Mouse (Mus musculus) midbrain, embryonic 14.5 days (tissue): Measurements from ENCODE around the gene Os9. TPM values are rescaled to one million over a fixed set of nuclear protein-coding genes. Genes with fewer than 3 reads are reported as not detected.

Experiments
- ATAC-seq: fragments of 200-750 bp; cut with Nextera tagmentation; 2 replicates; pipeline ENCODE4 v1.8.0; 2017; ENCODE audit warnings: moderate number of reproducible peaks, moderate library complexity; ENCODE audit not compliant: low FRiP score, low TSS enrichment
- DNase-seq: peaks from one replicate; pipeline ENCODE4 v3.0.0-alpha.2; 2015
- H3K27ac ChIP-seq: fragments of 300-500 bp; sonication (generic); replicated peaks from 2 replicates; pipeline ENCODE4 v1.5.1; 2014; ENCODE audit warnings: mild to moderate bottlenecking, low read depth, low read length, moderate library complexity
- H3K27me3 ChIP-seq: fragments of 300-500 bp; sonication (generic); 2 replicates; pipeline ENCODE4 v1.6.1; 2014; ENCODE audit warnings: low read length, control low read depth, mixed read lengths; ENCODE audit not compliant: control insufficient read depth, insufficient read depth
- H3K36me3 ChIP-seq: fragments of 300-500 bp; sonication (generic); 2 replicates; pipeline ENCODE4 v1.6.1; 2014; ENCODE audit warnings: low read length, control low read depth; ENCODE audit not compliant: control insufficient read depth, insufficient read depth
- H3K4me1 ChIP-seq: fragments of 300-500 bp; sonication (generic); 2 replicates; pipeline ENCODE4 v1.6.1; 2014; ENCODE audit warnings: mild to moderate bottlenecking, antibody characterized with exemption, low read length, control low read depth; ENCODE audit not compliant: control insufficient read depth, insufficient read depth
- H3K4me2 ChIP-seq: fragments of 300-500 bp; sonication (generic); 2 replicates; pipeline ENCODE4 v1.6.1; 2014; ENCODE audit warnings: mild to moderate bottlenecking, low read length, moderate library complexity
- H3K4me3 ChIP-seq: fragments of 300-500 bp; sonication (generic); replicated peaks from 2 replicates; pipeline ENCODE4 v1.5.1; 2014; ENCODE audit warnings: low read depth, low read length
- H3K9ac ChIP-seq: fragments of 300-500 bp; sonication (generic); replicated peaks from 2 replicates; pipeline ENCODE4 v1.6.1; 2014; ENCODE audit warnings: mild to moderate bottlenecking, low read length, moderate library complexity
- H3K9me3 ChIP-seq: fragments of 300-500 bp; sonication (generic); 2 replicates; pipeline ENCODE4 v1.6.1; 2016; ENCODE audit warnings: low read length, control low read depth, mixed read lengths; ENCODE audit not compliant: control insufficient read depth
- WGBS: fragments of 180-500 bp; shearing (Covaris S2); extraction: QIAGEN DNeasy Blood & Tissue Kit; methylation state at CpG from one replicate; pipeline ENCODE4 v1.1.7; 2014; 5-methylcytosine and 5-hydroxymethylcytosine counted together
- polyA plus RNA-seq: library from polyadenylated mRNA; unstranded; fragments of >200 nt; fragmentation: Nextera tagmentation; extraction: Ambion mirVana; gene quantifications from 2 replicates; pipeline ENCODE4 v1.2.1, GENCODE M21; 2014

Gene Os9
- polyA plus RNA-seq, 1 experiment from 2014 or later, result 82.1 TPM

GRCm38 (mm10) chr10:127085052-127085451, 35.9 kb downstream of the Os9 start:
- no peak for ATAC-seq
- Histone ChIP-seq H3K36me3 (peaks cover 56% of the 10 kb centered on the region), H3K4me3 (no peak overlapping the region), H3K4me1 (peaks cover 27% of the 10 kb centered on the region), H3K4me2 (no peak overlapping the region), H3K9ac (no peak overlapping the region), H3K27ac (no peak overlapping the region), H3K9me3 (no peaks in the 10 kb centered on the region), H3K27me3 (peaks cover 26% of the 10 kb centered on the region)
- 86% methylated on average over 9 of the region's 9 CpGs for WGBS
- DNase-seq, result no peak

- Histone ChIP-seq H3K36me3 (peaks cover 48% of the 10 kb centered on the region), H3K4me3 (no peak overlapping the region), H3K27me3 (peaks cover 21% of the 10 kb centered on the region; the same call in 1 of the 2 replicates), H3K9ac (no peak overlapping the region), H3K4me2 (no peak overlapping the region), H3K4me1 (peaks cover 28% of the 10 kb centered on the region), H3K27ac (no peak overlapping the region), H3K9me3 (no peaks in the 10 kb centered on the region)
- 67% methylated on average over 5 of the region's 5 CpGs for WGBS
- ATAC-seq (no peak), DNase-seq (no peak)
These were observed 37.0 kb downstream of the Os9 start for GRCm38 (mm10) chr10:127083915-127084306.

- no peak overlapping the region for H3K4me2 ChIP-seq
- DNase-seq (no peak), ATAC-seq (no peak)
- H3K27ac ChIP-seq, result no peak overlapping the region
- no peaks in the 10 kb centered on the region for H3K9me3 ChIP-seq
- H3K4me1 ChIP-seq, result peaks cover 29% of the 10 kb centered on the region
- H3K4me3 ChIP-seq, result no peak overlapping the region
- H3K27me3 ChIP-seq, result 0 out of 2 replicates have a peak, but pooled peaks cover 21% of the 10 kb centered on the region
- H3K9ac ChIP-seq, result no peak overlapping the region
- 28% methylated on average over 8 of the region's 8 CpGs for WGBS
- peaks cover 45% of the 10 kb centered on the region for H3K36me3 ChIP-seq
These were observed 37.5 kb downstream of the Os9 start for GRCm38 (mm10) chr10:127083292-127083914.

GRCm38 (mm10) chr10:127081996-127082620, 38.8 kb downstream of the Os9 start:
- 0 out of 2 replicates have a peak, but pooled peaks cover 14% of the 10 kb centered on the region for H3K27me3 ChIP-seq
- no peak overlapping the region for H3K27ac ChIP-seq
- H3K4me2 ChIP-seq, result peak overlapping the region; percentile 93
- peak overlapping the region; percentile 84; the same call in 1 of the 2 replicates for H3K9ac ChIP-seq
- H3K4me1 ChIP-seq, result peaks cover 40% of the 10 kb centered on the region
- DNase-seq (peak; percentile 78), ATAC-seq (no peak)
- peaks cover 32% of the 10 kb centered on the region for H3K36me3 ChIP-seq
- H3K4me3 ChIP-seq, result peak overlapping the region; percentile 88
- WGBS, result 23% methylated on average over 8 of the region's 8 CpGs
- no peaks in the 10 kb centered on the region for H3K9me3 ChIP-seq

GRCm38 (mm10) chr10:127080901-127081780, 39.8 kb downstream of the Os9 start:
- peaks cover 40% of the 10 kb centered on the region for H3K4me1 ChIP-seq

GRCm38 (mm10) chr10:127079665-127080391, 41.1 kb downstream of the Os9 start:
- peaks cover 22% of the 10 kb centered on the region for H3K36me3 ChIP-seq
- DNase-seq, result peak; percentile 81
- peak overlapping the region; percentile 93 for H3K4me2 ChIP-seq
- 0 out of 2 replicates have a peak, but pooled peaks cover 14% of the 10 kb centered on the region for H3K27me3 ChIP-seq
- under 1% methylated on average over 69 of the region's 70 CpGs for WGBS
- no peaks in the 10 kb centered on the region for H3K9me3 ChIP-seq
- no peak for ATAC-seq
- peak overlapping the region; percentile 92 for H3K27ac ChIP-seq
- H3K4me1 ChIP-seq, result peaks cover 40% of the 10 kb centered on the region
- H3K9ac ChIP-seq, result peak overlapping the region; percentile 84
- H3K4me3 ChIP-seq, result peak overlapping the region; percentile 88

More at GRCm38 (mm10) chr10:127080901-127081780, 39.8 kb downstream of the Os9 start:
- H3K4me3 ChIP-seq, result peak overlapping the region; percentile 88
- 0 out of 2 replicates have a peak, but pooled peaks cover 14% of the 10 kb centered on the region for H3K27me3 ChIP-seq
- no peaks in the 10 kb centered on the region for H3K9me3 ChIP-seq
- H3K36me3 ChIP-seq, result peaks cover 29% of the 10 kb centered on the region
- DNase-seq, result no peak
- 0 out of 2 replicates have a peak overlapping the region, but pooled peaks have one; percentile 1 for H3K27ac ChIP-seq
- H3K4me2 ChIP-seq, result peak overlapping the region; percentile 93
- no peak for ATAC-seq
- WGBS, result 2% methylated on average over 48 of the region's 48 CpGs
- peak overlapping the region; percentile 84 for H3K9ac ChIP-seq

- Histone ChIP-seq H3K4me2 (peak overlapping the region; percentile 93), H3K4me3 (peak overlapping the region; percentile 88), H3K27ac (peak overlapping the region; percentile 92), H3K9ac (peak overlapping the region; percentile 84), H3K36me3 (peaks cover 13% of the 10 kb centered on the region), H3K4me1 (peaks cover 40% of the 10 kb centered on the region), H3K27me3 (0 out of 2 replicates have a peak, but pooled peaks cover 14% of the 10 kb centered on the region), H3K9me3 (no peaks in the 10 kb centered on the region)
- under 1% methylated on average over 47 of the region's 49 CpGs for WGBS
- DNase-seq (peak; percentile 90), ATAC-seq (peak; percentile 75)
These were observed 42.0 kb downstream of the Os9 start for GRCm38 (mm10) chr10:127078677-127079575.
